Mouse (Mus musculus): Measurements from ENCODE around the gene 1700015F17Rik. TPM values are rescaled to one million over a fixed set of nuclear protein-coding genes. Genes with fewer than 3 reads are reported as not detected.

Gene 1700015F17Rik
- polyA plus RNA-seq (2012; fragmentation: generic; extraction: Trizol), result under 1 TPM; 0.09 to 0.12 TPM

GRCm38 (mm10) chr5:5479043-5479442, at the start of gene 1700015F17Rik:
Gene 1700015F17Rik (minus strand): TSS chr5:5479143.

DNA sequence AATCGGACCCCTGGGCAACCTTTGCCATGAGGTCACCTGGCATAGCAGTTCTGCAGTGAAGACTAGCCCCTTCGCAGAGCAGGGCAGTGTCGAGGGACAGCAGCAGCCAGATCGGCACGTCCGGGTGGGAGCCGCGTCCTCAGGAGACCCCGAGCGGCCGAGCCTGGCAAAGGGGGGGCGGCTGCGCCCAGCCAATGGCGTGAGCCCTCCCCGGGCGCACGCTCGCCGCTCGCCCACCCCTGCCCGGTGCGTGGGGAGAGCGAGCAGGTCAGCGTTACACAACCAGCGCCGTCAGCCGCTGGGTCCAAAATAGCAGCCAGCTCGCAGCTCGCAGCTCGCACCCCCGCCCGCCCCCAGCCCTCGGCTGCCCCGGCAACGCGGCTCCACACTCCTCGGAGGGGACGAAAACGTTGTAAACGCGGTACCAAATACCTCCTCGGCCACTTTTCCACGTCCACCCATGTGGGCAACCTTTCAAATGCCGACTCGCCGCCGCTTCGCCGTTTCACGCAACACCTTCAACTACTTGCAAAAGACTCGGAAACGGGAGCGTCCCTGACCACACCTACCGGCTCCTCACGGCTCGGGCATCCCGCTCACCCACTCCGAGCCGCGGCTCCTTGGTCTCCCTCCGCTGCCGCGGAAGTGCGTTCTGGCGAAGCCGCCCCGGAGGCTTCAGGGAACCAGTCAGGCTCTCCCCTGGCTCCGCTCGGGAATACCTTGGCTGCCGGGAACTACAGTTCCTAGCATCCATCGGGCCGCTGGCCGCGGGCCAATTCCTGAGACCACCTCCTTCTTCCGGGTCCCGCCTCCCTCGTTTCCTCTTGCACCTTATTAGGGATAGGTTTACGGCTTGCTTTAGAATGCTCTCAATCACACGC, 35.5 kb upstream of the 1700015F17Rik start, which contains the start of gene Cldn12:
Gene Cldn12 (minus strand): TSS at position 763 of the 881 bp plus-strand sequence.

GRCm38 (mm10) chr5:5419992-5420455, 58.9 kb downstream of the 1700015F17Rik start, which contains the start of gene Cdk14:
Gene Cdk14 (minus strand): TSS chr5:5420312.

Other genes starting within 250 kb of the 1700015F17Rik start
- gene Cdk14, start 58.8 kb downstream of the 1700015F17Rik start, polyA plus RNA-seq (2012; fragmentation: generic; extraction: Trizol), result 10 to 100 TPM in 1 of 2 experiments, 1 to 10 TPM in 1; 3.0 to 23.6 TPM
- gene Cldn12, start 35.8 kb upstream of the 1700015F17Rik start, polyA plus RNA-seq (2012; fragmentation: generic; extraction: Trizol), result 1 to 10 TPM; 2.0 to 7.3 TPM
- gene Gtpbp10, start 80.4 kb upstream of the 1700015F17Rik start, polyA plus RNA-seq (2012; fragmentation: generic; extraction: Trizol), result under 1 TPM; 0.04 to 0.84 TPM
- under 1 TPM; 0.11 to 0.12 TPM for gene Gm8773, start 94.7 kb upstream of the 1700015F17Rik start, polyA plus RNA-seq (2012; fragmentation: generic; extraction: Trizol)
- 1 to 10 TPM in 1 of 2 experiments, under 1 TPM in 1; 0.34 to 1.2 TPM for gene Cfap69, start 185.1 kb upstream of the 1700015F17Rik start, polyA plus RNA-seq (2012; fragmentation: generic; extraction: Trizol)
- 1 to 10 TPM; 3.1 to 8.6 TPM for gene Steap2, start 215.4 kb upstream of the 1700015F17Rik start, polyA plus RNA-seq (2012; fragmentation: generic; extraction: Trizol)